Mouse (Mus musculus): ENCODE measurements around the gene Sntg2. TPM values are rescaled to one million over a fixed set of nuclear protein-coding genes. Genes with fewer than 3 reads are reported as not detected.

Gene Sntg2
- polyA plus RNA-seq, 1 experiment = not detected

DNA sequence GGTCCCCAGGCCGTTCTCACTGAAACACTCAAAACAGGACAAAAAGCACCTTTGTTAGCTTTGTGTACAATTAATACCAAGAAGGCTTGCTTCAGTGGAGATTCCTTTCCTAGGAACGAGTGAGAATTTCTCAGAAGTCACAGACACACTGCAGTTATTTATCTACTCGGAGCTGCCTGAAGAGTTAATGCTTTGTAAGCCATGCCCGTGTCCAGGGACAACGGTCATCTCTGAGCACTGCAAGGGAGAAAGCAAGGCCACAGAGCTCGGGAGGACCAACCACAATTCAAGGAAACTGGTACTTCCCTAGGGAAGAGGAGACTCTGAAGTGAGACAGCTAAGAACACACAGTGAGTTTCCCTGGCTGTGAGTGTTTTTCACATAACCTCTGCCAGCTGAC lies 15.5 kb downstream of the Sntg2 start:
- Histone ChIP-seq H3K4me1 (no peaks in the 10 kb centered on the region), H3K36me3 (replicated peaks; ENCODE audit: low read length) (no peaks in the 10 kb centered on the region), H3K4me3 (replicated peaks) (no peak overlapping the region), H3K9me3 (peaks cover 15% of the 10 kb centered on the region), H3K27me3 (replicated peaks) (no peaks in the 10 kb centered on the region)
- TF ChIP-seq GATA1 (IDR thresholded peaks at IDR 0.05; ENCODE audit: borderline replicate concordance, low read length) = no peak
- no peak for TF ChIP-seq FLI1 (IDR thresholded peaks at IDR 0.05; ENCODE audit: low read length)

DNA sequence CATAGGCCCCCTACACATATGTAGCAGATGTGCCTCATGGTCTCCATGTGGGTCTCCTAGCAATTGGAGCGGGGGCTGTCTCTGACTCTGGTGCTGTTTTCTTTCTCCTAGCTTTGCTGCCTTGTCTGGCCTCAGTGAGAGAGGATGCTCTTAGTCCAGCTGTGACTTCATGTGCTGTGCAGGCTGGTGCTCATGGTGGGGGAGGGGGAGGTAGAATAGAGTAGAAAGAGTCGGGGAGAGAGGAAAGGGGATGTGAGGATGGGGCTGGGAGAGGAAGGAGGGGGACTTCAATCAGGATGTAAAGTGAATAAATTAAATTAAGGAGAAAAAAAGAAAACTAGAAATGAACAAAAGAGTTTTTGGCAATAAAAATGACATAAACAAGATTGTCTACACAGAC lies 20.8 kb downstream of the Sntg2 start:
- TF ChIP-seq FLI1 (IDR thresholded peaks at IDR 0.05; ENCODE audit: low read length) (no peak), GATA1 (IDR thresholded peaks at IDR 0.05; ENCODE audit: borderline replicate concordance, low read length) (no peak)
- Histone ChIP-seq H3K36me3 (replicated peaks; ENCODE audit: low read length) (no peaks in the 10 kb centered on the region), H3K4me3 (replicated peaks) (no peak overlapping the region), H3K4me1 (no peaks in the 10 kb centered on the region), H3K27me3 (replicated peaks) (no peaks in the 10 kb centered on the region), H3K9me3 (peaks cover 3% of the 10 kb centered on the region; the same call in 1 of the 2 replicates)

DNA sequence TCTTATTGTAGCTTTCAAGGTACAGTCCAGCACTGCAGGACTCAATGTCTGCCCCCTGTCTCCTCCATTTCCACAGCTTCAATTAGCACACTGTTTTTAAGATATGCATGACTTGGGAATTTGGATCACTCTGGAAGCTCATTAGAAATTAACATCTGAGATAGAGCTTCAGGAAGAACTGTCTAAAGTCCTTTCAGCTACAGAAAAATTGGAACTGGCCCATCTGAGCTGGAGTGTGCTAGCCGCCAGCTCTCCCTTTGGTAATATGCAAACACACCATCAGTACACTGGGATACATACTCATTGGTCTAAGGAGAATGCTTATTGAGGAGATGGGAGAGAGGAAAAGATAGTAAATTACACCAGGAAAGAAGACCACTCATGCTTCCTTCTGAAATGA lies 25.1 kb downstream of the Sntg2 start:
- no peaks in the 10 kb centered on the region for H3K27me3 ChIP-seq (replicated peaks)
- H3K4me1 ChIP-seq = no peaks in the 10 kb centered on the region
- no peak for TF ChIP-seq GATA1 (IDR thresholded peaks at IDR 0.05; ENCODE audit: borderline replicate concordance, low read length)
- no peak for TF ChIP-seq FLI1 (IDR thresholded peaks at IDR 0.05; ENCODE audit: low read length)
- no peak overlapping the region for H3K4me3 ChIP-seq (replicated peaks)
- H3K9me3 ChIP-seq = peaks cover 3% of the 10 kb centered on the region; the same call in 1 of the 2 replicates
- no peaks in the 10 kb centered on the region for H3K36me3 ChIP-seq (replicated peaks; ENCODE audit: low read length)

DNA sequence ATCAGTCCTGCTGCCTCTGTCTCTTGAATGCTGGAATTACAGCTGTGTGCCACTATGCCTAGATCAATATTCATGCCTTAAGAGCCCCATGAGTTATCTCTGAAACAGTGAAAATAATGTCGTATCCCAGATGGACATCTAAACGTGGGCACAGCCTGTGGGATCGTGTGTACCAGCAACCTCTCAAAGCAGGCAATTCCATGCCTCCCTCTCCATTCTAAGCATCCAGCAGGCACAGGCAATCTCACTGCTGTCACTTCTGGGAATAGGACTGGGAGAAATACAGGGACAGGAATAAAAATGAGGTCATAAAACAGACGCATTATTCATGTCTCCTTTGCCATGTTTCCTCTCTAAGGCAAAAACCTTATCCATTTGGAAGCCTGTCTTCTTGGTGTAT lies 25.9 kb downstream of the Sntg2 start:
- TF ChIP-seq FLI1 (IDR thresholded peaks at IDR 0.05; ENCODE audit: low read length) = no peak
- TF ChIP-seq GATA1 (IDR thresholded peaks at IDR 0.05; ENCODE audit: borderline replicate concordance, low read length) = no peak
- H3K4me1 ChIP-seq = no peaks in the 10 kb centered on the region

DNA sequence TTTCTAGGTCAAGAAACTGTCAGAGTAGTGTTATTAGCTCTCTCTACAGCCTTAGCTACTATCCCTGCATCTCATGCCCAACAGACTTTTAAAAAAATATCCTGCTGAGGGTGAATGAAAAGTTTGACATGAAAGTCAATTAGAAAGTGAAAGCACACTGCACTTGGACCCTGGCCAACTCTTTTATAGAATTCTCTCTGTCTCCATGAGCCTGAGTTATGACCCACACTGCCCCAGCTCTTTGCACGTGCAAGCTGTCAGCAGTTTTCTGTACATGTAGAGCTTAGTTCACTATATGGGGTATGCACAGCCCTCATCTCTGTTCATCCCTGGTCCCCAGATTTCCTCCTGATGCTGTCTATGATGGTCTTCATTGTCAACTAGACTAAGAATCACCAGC lies 28.4 kb downstream of the Sntg2 start:
- Histone ChIP-seq H3K27me3 (replicated peaks) (no peaks in the 10 kb centered on the region), H3K9me3 (0 out of 2 replicates have a peak, but pooled peaks cover 3% of the 10 kb centered on the region), H3K4me1 (no peaks in the 10 kb centered on the region), H3K4me3 (replicated peaks) (no peak overlapping the region), H3K36me3 (replicated peaks; ENCODE audit: low read length) (no peaks in the 10 kb centered on the region)
- TF ChIP-seq GATA1 (IDR thresholded peaks at IDR 0.05; ENCODE audit: borderline replicate concordance, low read length) (no peak), FLI1 (IDR thresholded peaks at IDR 0.05; ENCODE audit: low read length) (no peak)

More for the DNA sequence above, 25.9 kb downstream of the Sntg2 start:
- Histone ChIP-seq H3K4me3 (replicated peaks) (no peak overlapping the region), H3K27me3 (replicated peaks) (no peaks in the 10 kb centered on the region), H3K9me3 (peaks cover 3% of the 10 kb centered on the region; the same call in 1 of the 2 replicates), H3K36me3 (replicated peaks; ENCODE audit: low read length) (no peaks in the 10 kb centered on the region)

DNA sequence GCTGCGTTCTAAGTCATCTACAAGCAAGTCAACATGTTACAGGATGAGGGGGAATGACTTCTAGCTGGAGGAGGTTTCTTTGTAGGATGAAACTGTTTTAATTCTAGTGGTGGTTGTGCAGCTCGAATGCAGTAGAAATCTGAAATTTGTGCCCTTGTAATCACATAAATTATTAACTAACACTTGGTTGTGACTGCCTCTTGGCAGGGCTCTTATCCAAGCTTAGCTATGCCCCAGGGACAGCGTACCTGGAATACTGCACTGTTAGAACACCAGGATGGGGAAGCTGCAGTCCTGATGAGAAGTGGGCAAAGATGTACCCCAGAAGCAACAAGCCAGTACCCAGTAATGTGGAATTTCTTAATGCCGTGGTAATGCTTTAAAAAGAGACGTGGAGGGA lies 36.9 kb downstream of the Sntg2 start:
- TF ChIP-seq FLI1 (IDR thresholded peaks at IDR 0.05; ENCODE audit: low read length) = no peak
- H3K27me3 ChIP-seq (replicated peaks) = no peaks in the 10 kb centered on the region

DNA sequence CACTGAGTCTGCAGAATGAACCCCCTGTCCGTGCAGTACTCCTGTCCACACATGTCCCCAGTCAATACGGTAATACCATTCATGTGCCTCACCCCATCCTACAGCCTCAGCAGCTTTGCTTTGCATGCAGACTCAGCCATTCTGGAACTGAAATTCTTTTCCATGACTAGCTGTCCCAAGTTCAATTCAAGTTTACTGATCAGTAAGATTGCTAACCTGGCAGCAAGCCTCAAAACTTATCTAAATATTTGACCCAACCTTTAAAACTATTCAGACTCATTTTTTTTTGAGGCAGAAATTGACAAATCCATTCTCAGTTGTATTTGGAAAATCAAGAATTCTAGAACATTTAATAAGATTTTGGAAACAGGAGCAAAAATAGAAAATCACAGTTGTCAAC lies 38.7 kb downstream of the Sntg2 start:
- Histone ChIP-seq H3K4me1 (no peaks in the 10 kb centered on the region), H3K36me3 (replicated peaks; ENCODE audit: low read length) (no peaks in the 10 kb centered on the region), H3K27me3 (replicated peaks) (no peaks in the 10 kb centered on the region), H3K9me3 (peaks cover 14% of the 10 kb centered on the region), H3K4me3 (replicated peaks) (peak overlapping the region; percentile 59)
- TF ChIP-seq GATA1 (IDR thresholded peaks at IDR 0.05; ENCODE audit: borderline replicate concordance, low read length) (no peak), FLI1 (IDR thresholded peaks at IDR 0.05; ENCODE audit: low read length) (no peak)

More for the DNA sequence above, 36.9 kb downstream of the Sntg2 start:
- no peak overlapping the region for H3K4me3 ChIP-seq (replicated peaks)
- H3K9me3 ChIP-seq = peaks cover 14% of the 10 kb centered on the region
- H3K36me3 ChIP-seq (replicated peaks; ENCODE audit: low read length) = no peaks in the 10 kb centered on the region
- H3K4me1 ChIP-seq = no peaks in the 10 kb centered on the region

DNA sequence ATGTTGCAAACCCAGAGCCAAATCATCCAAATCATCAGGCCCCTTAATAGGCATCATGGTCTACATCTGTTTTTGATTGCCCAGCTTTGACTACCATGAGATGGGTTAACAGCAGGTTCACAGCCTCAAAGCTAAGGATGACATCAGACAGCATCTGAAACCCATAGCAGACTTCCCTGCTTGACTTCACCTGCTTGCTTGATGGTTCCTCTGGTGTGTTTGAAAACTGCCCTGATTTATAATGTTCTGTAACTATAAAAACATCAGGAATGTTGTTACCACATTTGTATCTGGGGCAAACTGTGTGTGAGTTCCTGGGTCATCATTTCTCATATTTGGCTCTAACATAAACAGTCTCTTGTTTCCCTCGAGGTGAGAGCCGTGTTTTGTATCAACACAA lies 55.2 kb downstream of the Sntg2 start:
- no peaks in the 10 kb centered on the region for H3K4me1 ChIP-seq
- no peaks in the 10 kb centered on the region for H3K36me3 ChIP-seq (replicated peaks; ENCODE audit: low read length)
- no peak overlapping the region for H3K4me3 ChIP-seq (replicated peaks)
- H3K9me3 ChIP-seq = no peaks in the 10 kb centered on the region
- TF ChIP-seq FLI1 (IDR thresholded peaks at IDR 0.05; ENCODE audit: low read length) = no peak
- no peak for TF ChIP-seq GATA1 (IDR thresholded peaks at IDR 0.05; ENCODE audit: borderline replicate concordance, low read length)
- no peaks in the 10 kb centered on the region for H3K27me3 ChIP-seq (replicated peaks)

DNA sequence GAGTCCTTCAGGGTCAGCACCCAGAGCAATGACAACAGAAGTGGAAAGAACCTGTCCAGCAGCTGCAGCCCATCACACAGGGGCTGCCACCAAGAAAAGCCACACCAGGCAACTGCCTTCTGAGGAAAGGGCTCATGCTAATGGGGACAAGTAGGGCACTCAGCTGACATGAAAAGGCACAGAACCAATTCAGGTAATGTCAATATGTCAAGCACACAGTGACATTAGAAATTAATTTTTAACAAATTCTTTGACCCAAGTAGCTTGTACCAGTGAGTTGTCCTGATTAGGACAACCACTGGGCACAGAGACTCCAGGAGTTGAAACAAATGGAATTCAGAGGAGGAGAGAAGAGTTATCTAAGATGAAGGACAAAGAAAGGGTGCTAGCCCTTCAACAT lies 60.2 kb downstream of the Sntg2 start:
- no peaks in the 10 kb centered on the region for H3K27me3 ChIP-seq (replicated peaks)
- no peaks in the 10 kb centered on the region for H3K4me1 ChIP-seq
- H3K36me3 ChIP-seq (replicated peaks; ENCODE audit: low read length) = no peaks in the 10 kb centered on the region
- TF ChIP-seq FLI1 (IDR thresholded peaks at IDR 0.05; ENCODE audit: low read length) (no peak), GATA1 (IDR thresholded peaks at IDR 0.05; ENCODE audit: borderline replicate concordance, low read length) (no peak)
- H3K4me3 ChIP-seq (replicated peaks) = no peak overlapping the region
- H3K9me3 ChIP-seq = no peaks in the 10 kb centered on the region

DNA sequence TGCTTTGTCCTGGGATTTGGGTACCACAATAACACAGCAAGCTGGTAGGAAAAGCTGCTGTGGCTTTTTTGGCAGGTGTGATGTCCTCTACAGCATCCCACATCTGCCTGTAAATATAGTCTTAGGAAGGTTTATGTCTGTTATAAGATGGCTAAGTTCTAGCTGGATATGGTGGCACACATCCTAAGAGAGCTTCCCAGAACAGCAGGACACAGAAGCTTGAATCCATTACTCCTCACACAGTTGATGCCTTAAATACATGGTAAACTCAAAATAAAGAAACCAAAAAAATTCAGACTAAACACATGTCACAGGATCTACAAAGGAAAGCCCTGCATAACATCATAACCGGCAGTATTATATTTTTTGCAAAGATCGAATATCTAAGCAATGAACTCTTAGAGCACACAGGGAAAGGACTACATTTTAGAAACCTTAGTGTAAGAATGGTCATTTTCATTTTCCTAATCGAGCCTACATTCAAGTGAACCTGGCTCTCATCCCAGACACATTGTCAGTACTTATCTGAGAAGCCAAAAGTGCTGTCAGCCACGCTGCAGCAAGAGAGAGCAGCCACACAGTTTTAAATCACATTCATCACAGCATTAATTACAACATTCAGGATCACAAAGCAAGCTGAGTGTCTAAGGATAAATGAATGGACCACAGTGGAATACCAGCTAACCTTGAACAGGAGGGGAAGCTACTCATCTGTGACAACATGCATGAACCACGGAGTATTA lies 64.8 kb downstream of the Sntg2 start:
- H3K9me3 ChIP-seq = 0 out of 2 replicates have a peak, but pooled peaks cover under 1% of the 10 kb centered on the region
- no peaks in the 10 kb centered on the region for H3K27me3 ChIP-seq (replicated peaks)
- no peaks in the 10 kb centered on the region for H3K4me1 ChIP-seq
- no peak overlapping the region for H3K4me3 ChIP-seq (replicated peaks)
- no peaks in the 10 kb centered on the region for H3K36me3 ChIP-seq (replicated peaks; ENCODE audit: low read length)
- TF ChIP-seq GATA1 (IDR thresholded peaks at IDR 0.05; ENCODE audit: borderline replicate concordance, low read length) (no peak), FLI1 (IDR thresholded peaks at IDR 0.05; ENCODE audit: low read length) (no peak)

Measured in megakaryocyte, embryonic 14.5 days (primary cell).